Mouse (Mus musculus) mature B cell (primary cell): ENCODE data around the gene Kdm4b.

Experiments used
- in situ Hi-C: fragments of 300-500 bp; cut with MboI; formaldehyde crosslinking; loops from 2 replicates; pipeline ENCODE4 v1.14.3; 2019

Kdm4b gene

DNA sequence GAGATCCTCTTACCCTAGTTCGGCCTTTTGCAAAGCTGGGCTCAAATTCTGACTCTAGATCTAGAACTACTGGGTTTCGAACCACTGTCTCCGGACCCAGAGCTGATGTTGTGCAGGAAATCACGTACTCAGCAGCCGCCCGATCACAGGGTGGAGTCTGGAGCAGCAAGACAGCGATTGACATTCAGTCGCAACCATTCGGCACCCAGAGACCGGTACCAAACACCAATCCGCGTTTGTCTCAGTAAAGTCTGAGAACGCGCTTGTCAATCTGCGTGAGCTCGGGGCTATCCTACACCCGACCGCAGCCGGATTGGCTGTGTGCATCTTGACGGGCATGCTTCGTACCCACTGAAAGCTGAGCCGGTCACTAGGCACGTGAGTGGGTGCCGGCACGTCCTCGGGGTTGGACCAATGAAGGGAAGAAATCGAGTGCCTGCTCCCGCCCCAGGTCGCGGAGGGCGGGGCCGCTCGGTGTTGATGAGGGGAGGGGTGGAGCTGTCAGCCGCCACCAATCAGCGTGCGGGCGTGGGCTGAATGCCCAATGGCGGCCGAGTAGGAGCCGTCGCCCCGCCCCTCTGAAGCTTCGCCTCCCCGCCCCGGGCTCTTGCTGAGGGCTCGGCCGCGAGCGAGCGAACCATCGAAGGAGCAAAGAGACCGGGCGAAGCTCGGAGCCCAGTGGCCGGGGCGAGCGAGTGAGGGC, at the start of gene Kdm4b:
Gene Kdm4b (plus strand): TSS at position 613 of the 703 bp plus-strand sequence.
- in situ Hi-C loops: no loop called here

DNA sequence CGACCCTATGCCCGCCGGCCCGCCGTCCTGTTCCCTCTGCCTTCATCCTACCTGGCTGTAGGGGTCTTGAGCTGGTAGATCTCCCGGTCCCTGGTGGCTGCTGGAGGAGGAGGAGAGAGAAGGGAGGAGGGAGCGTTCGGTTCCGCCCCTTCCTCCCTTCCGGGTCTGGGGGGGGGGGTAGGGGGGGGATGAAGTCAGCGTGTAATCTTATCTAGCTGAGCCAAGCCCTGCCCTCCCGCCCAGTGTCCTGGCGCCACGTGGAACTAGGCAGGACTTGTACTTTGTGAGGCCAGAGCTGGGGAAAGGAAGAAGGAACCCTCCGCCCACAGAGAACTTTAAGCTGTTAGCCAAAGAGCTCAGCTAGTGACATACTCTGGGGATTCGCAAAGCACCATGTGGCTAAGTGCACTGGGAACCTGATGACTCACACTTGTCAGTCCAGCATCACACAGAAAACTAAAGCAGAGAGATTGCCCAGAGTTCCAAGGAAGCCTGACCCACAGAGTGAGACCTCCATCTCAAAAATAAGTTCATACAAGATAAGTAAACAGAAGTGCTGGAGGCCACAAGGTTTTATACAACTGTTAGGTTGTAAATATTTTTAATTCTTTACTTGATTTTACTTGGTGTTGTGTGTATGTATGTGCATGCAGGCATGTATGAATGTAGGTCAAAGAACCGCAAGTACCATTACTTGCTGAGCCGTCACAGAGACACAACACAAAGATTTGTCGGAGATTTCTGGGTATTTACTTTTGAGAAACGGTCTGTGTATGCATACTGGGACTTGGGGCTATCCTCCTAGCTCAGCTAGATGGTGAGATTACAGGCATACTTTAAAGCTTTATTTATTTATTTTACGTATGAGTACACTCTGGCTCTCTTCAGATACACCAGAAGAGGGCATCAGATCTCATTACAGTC, 49.0 kb upstream of the Kdm4b start, which contains the start of gene Ticam1:
Gene Ticam1 (minus strand): TSS at position 144 of the 924 bp plus-strand sequence.
- in situ Hi-C loops: no loop called here

DNA sequence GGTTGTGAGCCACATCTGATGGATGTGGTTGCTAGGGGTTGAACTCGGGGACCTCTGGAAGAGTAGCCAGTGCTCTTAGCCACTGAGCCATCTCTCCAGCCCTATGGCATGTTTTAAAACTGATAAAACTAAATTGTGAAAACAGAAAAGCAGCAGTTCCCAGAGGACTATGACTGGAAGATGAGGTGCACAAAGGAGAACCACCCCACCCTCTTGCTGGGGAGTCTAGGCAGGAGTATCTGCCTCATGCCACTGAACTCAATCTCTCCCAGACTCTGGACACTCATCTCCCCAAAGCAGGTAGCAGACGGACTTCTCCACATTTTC, 48.3 kb upstream of the Kdm4b start:
- in situ Hi-C loops: no loop called here

DNA sequence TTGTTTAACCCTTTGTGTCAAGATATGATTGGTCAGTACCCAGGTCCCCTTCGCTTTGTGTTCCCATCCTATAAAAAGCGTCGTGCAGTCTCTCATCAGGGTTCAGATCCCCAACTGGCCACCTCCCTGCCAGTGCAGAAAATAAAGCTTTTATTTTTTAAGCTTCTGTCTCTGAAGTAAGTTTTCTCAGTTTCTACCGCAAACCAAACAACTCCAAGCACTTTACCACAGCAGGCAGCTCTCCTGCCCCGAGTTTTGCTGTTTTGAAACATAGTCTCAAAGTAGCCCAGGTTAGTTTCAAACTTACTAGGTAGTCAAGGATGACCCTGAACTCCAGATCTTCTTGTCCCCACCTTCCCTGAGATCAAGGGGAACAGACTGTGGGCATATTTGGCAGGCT, 47.5 kb upstream of the Kdm4b start:
- in situ Hi-C loops: no loop called here

DNA sequence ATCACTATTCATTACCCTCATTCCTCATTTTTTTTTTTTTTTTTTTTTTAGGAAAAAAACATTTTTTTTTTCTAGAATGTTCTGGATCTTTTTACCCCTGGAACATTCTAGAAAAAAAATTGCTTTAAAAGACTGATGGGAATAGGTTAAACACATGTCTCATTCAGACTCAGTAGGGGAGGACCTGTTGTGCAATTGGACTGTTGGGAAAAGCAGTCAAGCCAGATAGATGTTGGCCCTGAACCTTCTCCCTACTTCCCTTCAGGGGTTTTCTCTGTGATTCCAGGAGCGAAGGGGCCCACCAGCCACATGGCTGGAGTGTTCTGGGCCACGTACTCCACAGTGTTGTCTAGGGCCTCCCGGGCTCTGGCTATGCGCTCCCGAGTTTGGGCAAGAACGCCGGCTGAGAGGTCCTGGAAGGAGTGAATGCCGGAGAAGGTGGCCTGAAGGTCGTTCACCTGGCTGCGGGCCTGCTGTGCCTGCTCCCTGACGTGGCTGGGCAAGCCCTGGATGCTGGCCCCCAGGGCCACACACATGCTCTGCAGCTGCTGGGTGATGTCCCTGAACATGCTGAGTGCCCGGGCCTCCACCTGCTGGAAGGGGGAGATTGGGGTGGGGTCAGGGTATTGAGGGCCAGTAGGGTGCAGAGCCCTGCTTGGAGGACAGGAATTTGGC, 46.2 kb upstream of the Kdm4b start:
- in situ Hi-C loops: no loop called here

DNA sequence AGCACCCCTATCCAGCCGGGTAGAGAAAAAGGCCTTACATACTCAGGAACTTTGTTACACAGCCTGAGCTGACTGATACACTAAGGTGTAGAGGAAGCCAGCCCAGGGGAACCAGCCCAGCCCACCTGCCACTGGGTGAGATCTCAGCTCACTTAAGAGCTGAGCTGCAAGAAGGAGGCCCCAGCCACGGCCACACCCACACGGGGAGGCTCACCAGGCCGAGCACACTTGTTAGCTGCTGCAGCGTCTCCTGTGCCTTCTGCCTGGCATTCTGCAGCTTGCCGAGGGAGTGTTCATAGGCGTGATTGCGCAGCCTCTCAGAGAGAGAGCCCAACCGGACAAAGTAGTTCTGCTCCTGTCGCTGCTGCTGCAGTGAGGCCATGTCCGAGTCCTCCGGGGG, 44.7 kb upstream of the Kdm4b start:
- in situ Hi-C loops: no loop called here

DNA sequence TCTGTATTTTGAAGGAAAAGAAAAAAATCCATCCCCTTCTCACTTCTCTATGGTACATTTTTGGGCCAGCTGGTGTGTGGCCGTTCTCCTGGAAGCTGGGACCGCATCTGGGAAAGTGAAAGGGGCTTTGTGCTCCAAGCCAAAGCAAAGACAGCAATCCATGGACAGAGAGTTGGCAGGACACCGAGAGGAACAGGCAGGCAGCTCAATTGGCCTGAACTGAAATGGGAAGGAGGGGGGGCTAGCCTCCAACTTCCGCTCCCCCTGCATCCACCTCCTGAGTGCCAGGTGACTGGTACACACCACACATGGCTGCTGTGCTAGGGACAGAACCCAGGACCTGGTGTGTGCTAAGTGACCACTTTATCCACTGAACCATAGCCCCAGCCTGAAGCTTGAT, 43.1 kb upstream of the Kdm4b start:
- in situ Hi-C loops: no loop called here

DNA sequence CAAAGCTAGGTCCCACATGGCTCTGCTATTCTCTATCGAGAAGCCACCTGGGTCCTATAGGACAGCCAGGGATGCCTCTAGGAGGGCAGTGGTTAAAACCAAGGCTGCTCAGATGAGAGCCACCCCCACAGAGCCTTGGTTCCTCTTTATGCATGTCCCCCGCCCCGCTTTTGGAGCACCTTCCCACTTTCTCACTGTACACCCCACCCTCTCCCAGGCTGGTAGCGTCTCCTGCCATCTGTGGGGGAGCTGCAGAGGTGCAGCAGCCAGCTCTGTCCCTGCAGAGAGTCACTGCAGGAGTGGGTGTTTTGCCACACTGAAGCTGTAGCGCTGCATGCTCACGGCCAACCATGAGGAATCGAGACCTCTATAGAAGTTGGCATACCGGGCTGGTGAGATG, 42.5 kb upstream of the Kdm4b start:
- in situ Hi-C loops: no loop called here

DNA sequence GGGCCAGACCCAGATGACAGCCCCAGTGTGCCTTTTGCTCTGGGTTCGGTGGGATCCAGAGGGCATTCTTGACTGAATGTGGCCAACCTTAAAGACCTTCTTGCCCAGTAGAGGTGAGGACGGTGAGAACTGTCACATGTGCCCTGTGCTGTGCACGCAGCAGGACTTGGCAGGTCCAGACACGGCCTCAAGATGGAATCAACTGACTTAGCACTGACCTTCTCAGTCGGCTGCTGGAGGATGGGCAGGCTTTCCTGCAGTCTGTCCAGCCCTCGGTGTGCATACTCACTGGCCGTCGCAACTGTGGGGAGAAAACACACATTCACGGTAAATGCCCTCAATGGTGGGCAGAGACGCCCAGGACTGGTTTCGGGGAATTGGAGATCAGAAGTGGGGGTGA, 39.9 kb upstream of the Kdm4b start:
- in situ Hi-C loops: no loop called here

DNA sequence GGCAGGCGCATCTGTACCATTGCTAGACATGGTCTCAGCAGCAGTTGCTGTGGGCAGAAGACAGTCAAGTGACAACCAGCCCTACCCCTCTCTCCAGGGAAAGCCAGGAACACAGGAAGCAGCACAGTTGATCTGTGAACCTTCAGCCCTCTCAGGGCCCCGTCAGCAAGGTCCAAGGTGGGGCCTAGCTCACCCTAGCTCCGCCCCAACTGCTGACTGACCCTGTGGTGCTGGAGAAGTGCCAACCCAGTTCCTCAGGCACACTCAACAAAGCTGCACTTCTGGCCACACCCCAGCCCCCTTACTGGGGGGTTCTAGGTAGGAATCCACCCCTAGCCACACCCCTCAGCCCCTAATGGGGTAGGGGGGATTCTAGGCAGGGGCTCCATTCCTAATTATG, 38.0 kb upstream of the Kdm4b start:
- in situ Hi-C loops: no loop called here

DNA sequence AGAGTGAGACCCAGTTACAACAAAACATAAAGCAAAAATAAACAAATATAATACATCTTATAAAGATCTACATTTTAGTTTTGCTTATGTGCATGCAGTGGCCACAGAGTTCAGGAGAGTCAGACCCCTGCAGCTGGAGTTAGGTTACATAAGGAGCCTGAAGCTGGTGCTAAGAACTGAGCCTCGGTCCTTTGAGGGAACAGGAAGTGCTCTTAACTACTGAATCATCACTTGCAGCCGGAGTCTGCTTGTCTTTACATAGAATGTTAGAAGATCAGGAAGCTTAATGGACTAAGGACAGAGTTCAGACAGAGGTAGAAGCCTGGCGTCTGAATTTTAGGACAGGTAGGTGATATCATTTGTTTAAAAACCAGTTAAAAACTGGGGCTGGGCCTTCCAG, 37.0 kb upstream of the Kdm4b start:
- in situ Hi-C loops: no loop called here

DNA sequence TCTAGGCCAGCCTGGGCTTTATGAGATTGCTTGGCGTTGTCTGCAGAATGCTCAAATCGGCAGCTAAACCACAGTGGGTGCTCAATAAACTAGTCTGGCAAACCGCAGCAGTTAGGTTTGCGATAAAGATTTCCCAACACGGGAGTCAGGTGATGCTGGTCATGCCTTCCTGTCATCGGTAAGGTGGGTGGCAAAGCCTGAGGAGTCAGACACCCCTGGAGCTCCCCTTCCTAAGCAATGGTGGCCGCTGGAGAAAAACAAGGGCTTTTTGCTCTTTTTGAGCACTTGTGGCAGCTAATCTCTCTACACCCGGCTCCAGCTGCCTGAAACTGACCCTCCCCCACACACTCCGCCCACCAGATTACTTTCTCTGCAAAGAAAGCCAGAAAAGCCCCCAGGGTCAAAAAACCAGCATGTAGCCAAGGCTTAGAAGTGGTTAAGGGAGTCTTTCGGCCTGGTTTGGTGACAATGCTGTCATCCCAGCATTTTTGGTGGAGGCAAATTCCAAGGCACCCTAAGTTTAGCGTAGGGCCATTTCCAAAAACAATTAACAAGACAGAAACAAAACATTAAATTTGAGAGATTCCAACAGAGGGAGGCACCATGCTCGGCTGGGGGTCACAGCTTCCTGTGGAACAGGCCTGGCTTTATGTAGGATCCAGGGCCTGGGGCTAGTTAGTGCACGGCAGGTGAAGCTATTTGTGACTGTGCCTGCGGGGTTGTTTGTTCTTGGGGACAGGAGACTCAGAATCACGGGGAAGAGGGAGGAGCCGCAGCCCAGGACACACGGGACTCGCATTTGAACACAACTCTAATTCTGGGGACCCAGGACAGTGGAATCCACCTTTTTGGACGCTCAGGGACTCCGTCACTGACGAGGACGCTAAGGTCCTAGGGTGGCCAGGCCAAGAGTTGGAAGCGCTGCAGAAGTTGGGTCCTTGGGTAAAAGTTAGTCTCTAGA, 36.2 kb upstream of the Kdm4b start:
- in situ Hi-C loops: no loop called here

DNA sequence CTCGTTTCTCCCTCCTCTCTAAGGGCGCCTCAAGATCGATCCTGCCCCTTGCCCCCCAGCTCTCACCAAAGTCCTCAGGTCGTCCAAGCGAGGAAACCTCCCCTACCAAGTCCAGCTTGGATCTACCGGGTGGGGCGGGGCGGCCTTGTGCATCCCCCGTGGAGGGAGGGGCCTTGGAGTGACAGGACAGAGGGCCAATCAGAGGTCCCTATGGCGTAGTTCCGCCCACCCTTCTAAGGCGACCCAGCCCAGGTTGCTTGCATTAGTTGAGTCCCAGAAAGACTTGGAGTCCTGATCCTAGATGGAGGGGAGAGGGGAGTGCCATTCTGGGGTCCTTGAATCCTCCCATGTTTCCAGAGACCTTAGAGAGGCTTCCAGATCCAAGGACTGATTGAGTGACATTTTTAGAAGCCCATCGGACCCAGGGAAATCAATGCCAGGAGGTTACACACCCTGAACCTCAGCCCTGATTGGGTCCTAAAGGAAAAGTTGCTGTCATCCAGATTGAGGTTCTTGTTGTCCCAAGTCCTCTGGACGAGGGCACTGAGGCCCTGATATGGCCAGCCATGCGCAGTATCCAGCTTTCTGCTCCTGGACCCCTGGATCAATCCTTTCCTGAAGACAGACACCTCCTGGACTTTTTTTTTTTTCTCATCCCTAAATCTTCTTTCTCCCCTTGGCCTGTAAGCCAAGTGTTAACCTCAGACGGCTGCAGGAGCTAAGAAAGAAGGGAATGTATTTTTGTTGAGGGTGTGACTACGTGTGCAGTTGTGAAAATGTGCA, 35.3 kb upstream of the Kdm4b start:
- in situ Hi-C loops: no loop called here

DNA sequence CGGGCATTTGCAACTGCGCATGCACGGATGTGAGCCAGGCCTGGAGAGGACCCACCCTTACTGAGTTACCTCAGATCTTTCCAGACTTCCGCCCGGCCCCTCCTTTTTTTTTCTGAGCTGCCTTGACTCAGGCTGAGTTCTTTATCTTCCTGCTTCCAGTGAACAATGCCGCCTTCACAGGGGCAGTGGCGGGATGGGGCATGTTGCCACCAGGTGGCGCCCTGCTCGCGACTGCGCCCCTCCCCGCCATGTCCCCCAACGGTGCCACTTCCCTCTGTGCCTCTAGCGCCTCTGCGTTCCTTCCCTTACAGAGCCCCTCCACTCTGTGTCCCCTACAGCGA, 34.7 kb upstream of the Kdm4b start:
- in situ Hi-C loops: no loop called here

DNA sequence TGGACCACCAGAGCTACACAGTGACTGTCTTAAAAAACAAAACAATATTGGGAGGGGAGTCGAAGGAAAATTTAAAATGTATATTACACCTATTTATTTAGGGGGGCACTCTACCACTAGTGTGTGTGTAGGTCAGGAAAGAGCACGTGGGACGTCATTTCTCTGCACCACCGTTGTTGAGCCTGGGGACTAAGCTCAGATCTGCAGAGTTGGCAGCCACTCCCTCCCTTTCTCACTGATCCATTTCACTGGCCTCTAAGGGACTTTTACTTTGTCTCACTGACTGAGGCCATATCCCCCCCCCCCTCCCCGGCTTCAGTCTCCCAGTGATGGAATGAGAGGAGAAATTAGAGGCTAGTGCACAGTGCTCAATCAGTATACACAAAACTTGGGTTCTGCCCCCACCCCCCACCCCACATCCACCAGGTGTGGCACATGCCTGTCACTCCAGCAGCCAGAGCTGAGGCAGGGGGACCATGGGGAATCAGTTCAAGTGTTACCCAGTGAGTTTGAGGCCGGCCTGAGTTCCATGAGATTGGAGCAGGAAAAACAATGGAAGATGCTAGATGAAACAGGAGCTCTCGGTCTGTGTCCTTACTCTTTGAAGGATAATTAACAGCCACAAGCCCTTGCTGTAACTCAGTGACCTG, 33.9 kb upstream of the Kdm4b start:
- in situ Hi-C loops: no loop called here

DNA sequence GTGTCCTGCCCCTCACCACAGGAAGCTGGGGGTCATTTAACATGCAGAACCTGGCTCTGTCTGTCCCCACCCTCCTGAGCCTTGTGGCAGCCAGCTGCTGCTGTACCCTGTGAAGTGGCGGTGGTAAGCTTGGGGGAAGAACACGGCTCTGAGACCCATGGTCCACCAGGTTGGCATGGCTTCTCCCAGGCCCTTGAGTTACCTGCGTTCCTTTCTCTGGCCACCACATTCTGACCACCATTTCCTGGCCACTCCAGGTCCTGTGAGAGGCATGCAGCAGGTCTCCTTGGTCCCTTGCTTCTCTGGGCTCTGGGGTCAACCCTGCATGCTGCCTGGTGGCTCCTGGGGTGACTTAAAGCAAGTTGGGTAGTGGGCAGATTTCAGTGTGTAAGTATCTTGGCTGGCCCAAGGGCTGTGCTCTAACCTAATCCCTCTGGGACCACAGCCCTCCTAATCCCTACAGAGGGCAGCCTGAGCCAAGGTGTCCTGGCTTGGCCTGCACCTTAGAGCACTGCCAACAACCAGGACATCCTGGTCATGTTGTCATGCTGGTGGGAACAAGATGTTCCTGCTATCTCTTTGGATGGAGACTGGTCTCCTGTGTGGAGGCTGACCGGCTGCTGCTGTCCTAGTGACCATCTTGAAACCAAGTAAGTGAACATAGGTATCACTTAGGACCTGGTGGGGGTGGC, 33.2 kb upstream of the Kdm4b start, which contains the start of gene Plin3:
Gene Plin3 (minus strand): TSS at position 343 of the 692 bp plus-strand sequence.
- in situ Hi-C loops: no loop called here

DNA sequence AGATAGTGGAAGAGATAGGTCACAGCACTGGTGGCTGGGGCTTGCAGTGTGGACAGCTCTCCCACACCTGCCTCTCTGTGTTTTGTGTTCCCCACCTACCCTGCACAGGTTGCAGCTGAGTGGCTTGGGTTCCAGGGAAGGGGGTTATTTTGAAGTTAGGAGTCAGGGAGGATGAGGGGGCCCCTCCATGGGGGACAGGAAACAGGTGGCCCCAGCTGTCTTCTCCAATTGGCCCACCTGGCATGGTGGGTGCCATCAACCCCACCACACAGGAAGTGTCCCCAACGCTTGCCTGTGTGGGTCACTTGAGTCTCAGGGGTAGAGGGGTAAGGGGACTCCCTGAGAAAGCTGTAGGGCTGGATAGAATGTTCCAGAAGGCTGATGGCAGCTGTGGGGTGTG, 32.6 kb upstream of the Kdm4b start:
- in situ Hi-C loops: no loop called here

DNA sequence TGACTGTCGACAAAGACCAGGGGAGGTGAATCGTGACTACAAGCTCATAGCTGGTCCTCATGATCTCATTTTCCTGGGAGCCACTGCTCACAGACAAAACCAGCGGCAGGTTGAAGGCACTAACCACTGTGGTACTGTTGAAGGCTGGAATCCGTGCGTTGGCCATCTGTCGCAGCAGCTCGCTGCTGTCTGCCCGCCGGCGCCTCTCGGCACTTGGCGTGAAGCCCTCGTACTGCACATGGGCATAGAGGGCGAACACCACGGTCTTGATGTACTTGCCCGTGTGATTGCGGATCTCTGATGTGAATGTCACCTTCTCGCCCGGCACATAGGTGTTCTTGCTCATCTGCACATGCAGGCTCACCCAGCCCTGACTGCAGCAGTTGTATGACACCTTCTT, 31.6 kb upstream of the Kdm4b start:
- in situ Hi-C loops: no loop called here

DNA sequence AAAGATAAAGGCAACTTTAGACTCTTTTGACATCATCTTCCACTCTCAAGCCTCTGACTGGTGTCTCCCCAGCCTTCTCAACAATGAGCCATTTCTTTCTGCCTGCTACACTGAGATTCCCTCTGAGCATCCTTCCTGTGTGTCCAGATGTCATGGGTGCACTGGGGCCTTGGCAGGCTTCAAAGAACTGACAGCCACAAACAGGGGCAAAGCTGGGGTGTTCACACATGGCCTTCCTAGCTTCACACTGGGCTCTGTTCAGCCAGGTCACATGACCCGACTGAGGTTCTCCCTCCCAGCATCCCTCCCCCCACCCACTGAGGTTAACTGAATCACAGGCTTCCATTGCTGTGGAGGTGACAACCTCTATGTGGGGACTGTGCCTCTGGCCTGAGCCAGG, 29.7 kb upstream of the Kdm4b start:
- in situ Hi-C loops: no loop called here

DNA sequence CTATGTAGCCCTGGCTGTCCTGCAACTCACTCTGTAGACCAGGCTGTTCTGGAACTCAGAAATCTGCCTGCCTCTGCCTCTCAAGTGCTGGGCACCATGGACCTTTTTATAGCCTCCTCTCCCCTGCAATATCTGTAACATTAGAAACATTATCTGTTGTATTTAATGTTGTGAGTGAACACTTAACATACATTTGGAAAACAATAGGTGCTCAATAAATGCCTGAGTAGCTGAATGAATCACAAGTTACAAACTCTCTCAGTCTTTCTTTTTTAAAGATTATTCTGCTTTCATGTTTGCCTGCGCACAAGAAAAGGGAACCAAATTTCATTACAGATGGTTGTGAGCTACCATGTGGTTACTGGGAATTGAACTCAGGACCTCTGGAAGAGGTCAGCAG, 27.6 kb upstream of the Kdm4b start:
- in situ Hi-C loops: no loop called here
